Comparison of ENCODE assay signal across 8 mouse cellular contexts in the genomic region with DNA sequence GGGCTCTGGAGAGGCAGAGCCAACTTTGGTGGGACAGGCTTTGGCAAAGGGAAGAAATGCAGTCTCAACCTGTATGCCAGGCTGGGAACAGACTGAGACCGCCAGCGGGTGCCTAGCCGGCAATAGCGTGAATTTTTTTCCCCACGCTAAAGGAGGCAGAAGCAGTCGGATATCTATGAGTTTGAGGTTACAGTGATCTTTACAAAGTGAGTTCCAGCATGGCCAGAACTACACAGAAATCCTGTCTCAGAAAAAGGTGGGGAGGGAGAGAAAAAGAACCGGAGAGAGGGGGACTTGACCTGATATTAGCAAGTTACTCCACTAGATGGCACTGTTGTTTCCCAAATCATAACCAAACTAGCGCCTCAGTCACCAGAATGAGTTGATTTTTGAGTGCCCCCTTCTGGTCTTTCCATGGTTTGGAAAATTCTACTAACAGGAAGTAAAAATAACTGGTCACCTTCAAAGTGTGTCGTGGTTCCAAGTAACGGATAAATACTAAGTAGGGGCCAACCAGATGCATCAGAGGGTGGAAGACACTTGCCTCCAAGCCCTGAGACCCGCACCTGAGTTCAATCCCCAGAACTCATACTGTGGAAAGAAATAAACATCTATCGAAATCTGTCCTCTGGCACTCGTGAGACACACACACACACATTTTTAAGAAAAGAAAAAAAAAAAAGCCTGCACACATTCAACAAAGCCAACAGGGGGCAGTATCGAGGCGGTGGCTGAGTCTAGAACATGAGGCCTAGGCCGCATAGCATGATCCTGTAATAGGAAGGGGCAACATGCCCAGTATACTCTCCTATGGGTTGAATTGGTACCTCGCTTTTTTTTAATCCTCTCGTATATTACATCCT.
DNase-seq lines count a peak whose midpoint lies in the region; ATAC-seq lines count a peak whose summit lies in the region.

No protein-coding gene starts in this region.

- H3K9ac ChIP-seq in intestine, embryonic 15.5 days, result peak overlapping the region; percentile 57

- intact Hi-C loops in left cerebral cortex, postnatal 36 days (cut with DNase I), result loop anchor here (1.0 to 5.0 kb wide), 4 partner anchors 92 to 342 kb away; no protein-coding TSS in a partner anchor

- no peaks in the 10 kb centered on the region for H3K36me3 ChIP-seq in intestine, embryonic 15.5 days

- H3K9me3 ChIP-seq in intestine, embryonic 15.5 days, result no peaks in the 10 kb centered on the region

- H3K27ac ChIP-seq in intestine, embryonic 15.5 days, result 0 out of 2 replicates have a peak overlapping the region, but pooled peaks have one; percentile 28

- H3K4me2 ChIP-seq in intestine, embryonic 15.5 days (replicated peaks), result peak overlapping the region; percentile 88

- 35% methylated on average over 18 of the region's 18 CpGs for WGBS in intestine, embryonic 15.5 days

- peak; percentile 53 for DNase-seq in urinary bladder, postnatal 14 days (ENCODE audit: low spot score)
- DNase-seq in urinary bladder, adult 2 months (ENCODE audit: low spot score), result no peak
- peak; percentile 90 for DNase-seq in embryo, embryonic 10 days (ENCODE audit: low spot score)
- DNase-seq in left cerebral cortex, postnatal 36 days (ENCODE audit: low spot score in 2 of 2), result peak; percentile 40 to 49
- peak; percentile 90 for DNase-seq in mesoderm, embryonic 11.5 days (ENCODE audit: low read depth, low spot score)
- peak; percentile 67 to 79 for DNase-seq in spleen, postnatal 36 days (ENCODE audit: low spot score in 2 of 2)

- H3K4me3 ChIP-seq in intestine, embryonic 15.5 days (replicated peaks), result peak overlapping the region; percentile 62

- H3K27me3 ChIP-seq in intestine, embryonic 15.5 days (replicated peaks), result no peaks in the 10 kb centered on the region

- ATAC-seq in granulocyte monocyte progenitor cell, adult 5-6 weeks (replicated peaks; ENCODE audit: poor library complexity, severe bottlenecking), result peak; percentile 91
- ATAC-seq in intestine, embryonic 15.5 days, result peak; percentile 67

- 0 out of 2 replicates have a peak, but pooled peaks cover 2% of the 10 kb centered on the region for H3K4me1 ChIP-seq in intestine, embryonic 15.5 days (replicated peaks)
